Mouse (Mus musculus) hindlimb bud, embryonic 11.5 days (tissue): ENCODE measurements around the gene Crybg1.

Experiments
- DNase-seq: peaks from one replicate; pipeline ENCODE4 v3.0.0-alpha.2; 2012; ENCODE audit warnings: low read depth, low spot score; ENCODE audit errors: extremely low spot score

Gene Crybg1

DNA sequence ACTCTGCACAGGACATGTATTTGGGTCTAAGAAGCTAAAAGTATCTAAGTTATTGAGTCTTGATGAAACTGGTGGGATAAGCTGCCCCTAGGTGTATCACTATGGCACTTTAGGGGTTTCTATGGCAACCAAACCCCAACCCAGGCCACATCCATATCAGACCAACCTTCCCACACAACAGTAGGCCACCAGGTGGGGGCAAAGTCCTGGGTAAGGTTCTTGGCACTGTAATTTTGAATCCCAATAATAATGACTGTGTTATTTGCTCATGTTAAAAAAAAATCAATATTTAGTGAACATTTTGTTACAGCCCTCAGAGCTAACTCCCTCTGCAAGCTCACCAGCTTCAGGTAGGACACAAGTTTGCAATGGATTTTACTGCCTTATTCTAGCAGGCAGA is 38.2 kb downstream of the Crybg1 start:
- DNase-seq, result no peak

- DNase-seq, result no peak
Observed at GRCm38 (mm10) chr10:44094794-44095193, 53.9 kb downstream of the Crybg1 start.

DNA sequence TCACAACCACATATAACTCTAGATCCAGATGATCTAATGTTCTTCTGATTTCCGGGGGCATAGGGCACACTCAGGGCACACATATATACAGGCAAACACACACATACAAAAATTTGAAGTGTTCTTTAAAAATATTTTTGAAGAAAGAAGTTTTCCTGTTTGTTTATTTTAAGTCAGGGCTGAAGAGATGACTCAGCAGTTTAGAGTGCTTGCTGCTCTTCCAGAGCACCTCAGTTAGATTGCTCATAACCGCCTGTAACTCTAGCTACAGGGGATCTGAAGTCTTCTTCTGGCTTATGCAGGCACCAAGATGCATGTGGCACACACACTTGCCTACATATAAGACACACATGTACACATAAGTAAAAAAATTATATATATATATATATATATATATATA is 56.9 kb downstream of the Crybg1 start:
- no peak for DNase-seq

- no peak for DNase-seq
Observed at GRCm38 (mm10) chr10:44080351-44080750, 68.3 kb downstream of the Crybg1 start.

DNA sequence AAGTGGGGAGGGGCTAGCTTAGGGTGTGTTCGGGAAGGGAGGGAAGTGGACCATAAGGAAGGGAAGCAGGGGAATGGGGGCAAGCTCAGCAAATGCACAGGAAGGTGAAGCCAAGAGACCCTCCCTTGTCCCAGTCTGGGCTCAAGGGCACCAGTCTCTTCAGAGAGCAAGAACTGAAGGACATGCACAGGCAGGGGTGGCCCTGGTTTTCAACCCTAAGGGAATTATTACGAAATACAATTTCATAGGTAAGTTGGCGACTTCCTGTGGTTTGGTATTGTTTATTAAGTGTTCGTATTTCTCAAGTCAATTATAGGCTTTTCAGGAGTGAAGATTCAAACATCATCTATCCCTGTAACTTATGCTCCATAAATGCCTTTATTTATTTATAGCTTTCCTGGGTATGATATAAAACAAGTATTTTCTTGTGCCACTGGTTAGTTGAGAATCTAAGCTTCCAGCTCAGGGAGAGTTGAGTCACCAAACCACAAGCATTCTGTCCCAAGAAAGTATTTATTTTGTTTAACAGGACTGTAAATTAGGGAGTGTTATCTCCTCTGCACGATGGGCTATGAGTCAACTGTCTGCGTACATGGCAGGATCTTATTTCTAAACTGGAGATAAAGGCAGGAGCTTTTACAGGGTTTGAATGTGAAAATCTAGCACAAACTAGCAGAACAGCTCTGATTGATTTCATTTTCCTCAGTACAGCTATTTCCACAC is 69.7 kb downstream of the Crybg1 start:
- DNase-seq, result no peak

- DNase-seq, result peak; percentile 60
Observed at GRCm38 (mm10) chr10:44071095-44071494, 77.6 kb downstream of the Crybg1 start.

- no peak for DNase-seq
Observed at GRCm38 (mm10) chr10:44069131-44069530, 79.5 kb downstream of the Crybg1 start.

DNA sequence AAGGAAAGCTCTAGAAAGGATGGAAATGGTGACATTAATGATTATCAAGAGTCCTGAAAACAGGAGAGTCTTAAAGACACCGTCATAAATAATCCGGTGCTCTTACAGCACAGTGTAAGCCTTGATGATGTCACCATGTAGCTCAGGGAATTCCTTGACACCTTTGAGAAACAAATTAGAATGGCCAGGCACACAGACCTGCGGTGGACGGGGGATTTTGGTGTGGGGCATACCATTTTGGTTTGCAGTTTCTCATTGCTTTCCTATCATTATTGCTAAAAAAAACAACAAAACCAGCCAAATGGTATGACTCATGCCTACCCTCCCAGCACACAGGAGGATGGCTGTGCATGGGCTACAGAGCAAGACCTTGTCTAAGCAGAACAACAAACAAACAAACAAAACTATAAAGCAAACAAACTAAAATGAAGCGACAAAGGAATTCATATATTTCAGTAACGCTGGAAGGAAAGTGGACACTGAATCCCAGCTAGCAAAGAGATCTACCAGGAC is 82.7 kb downstream of the Crybg1 start:
- no peak for DNase-seq

DNA sequence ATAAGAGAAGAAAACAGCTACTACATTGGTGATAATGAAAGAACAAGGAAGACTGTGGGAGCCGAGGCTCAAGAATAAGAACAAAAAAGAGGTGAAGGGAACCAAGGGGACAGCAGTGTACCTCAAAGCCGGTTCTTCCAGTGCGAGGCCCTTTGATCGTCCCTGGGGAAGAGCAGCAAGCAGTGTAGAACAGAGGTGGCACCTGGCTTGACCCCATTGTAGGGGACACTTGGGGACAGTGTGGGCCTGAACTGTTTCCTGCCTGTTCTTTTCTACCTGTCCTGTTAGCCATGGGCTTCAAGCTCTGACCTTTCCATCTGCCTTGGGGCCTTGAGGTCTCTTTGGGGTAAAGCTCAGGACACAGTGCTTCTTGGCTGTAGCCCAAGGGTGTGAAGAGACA is 85.7 kb downstream of the Crybg1 start:
- DNase-seq, result no peak

GRCm38 (mm10) chr10:44050913-44051312 is 97.7 kb downstream of the Crybg1 start:
- DNase-seq, result no peak

GRCm38 (mm10) chr10:44044727-44045126 is 103.9 kb downstream of the Crybg1 start:
- no peak for DNase-seq

DNA sequence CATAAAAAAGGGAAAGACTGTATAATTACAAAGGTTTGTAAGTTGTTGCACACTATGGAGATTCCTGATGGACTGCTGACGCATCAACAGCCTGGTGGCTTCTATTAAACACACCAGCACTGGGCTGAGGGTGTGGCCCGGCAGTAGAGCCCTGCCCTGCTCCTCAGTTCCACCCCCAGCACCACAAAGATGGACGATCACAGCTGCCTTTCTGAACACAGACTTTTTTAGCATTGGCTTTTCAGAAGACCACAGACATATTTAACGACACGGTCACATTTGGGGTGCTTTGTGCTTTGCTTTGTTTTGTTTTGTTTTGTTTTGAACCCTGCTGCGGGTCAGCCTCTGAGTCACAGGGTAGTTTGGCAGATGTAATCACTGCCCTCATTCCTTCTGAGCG is 105.0 kb downstream of the Crybg1 start:
- no peak for DNase-seq

- no peak for DNase-seq
Observed at GRCm38 (mm10) chr10:44039185-44039584, 109.5 kb downstream of the Crybg1 start.

DNA sequence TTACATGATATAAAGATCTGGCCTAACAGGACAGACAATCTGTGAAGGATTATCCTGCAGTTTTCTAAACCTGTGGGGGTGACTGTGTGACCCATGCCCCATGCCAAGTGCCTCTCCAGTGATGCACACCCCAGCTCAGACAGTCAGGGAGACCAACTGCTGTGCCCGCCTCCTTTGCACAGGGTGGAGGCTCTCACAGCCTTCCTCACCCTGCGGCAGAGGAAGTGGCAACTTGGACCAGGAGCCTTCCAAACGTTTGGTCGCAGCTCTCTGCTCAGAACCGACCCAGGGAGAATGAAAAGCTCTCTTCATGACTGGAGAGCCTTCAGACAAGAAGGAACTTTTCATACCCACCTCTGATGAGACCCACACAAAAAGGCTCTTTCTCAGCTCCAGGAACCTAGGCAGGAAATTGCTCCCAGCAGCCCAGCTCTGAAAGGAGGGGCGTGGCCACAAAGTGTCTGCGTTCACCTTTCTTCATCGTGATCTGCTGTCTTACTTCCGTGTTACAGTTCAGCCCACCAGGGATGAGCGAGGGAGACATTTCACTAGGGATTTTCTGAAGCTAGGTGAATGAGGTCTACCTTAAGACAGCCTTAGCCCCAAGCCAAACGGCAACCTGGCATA is 110.6 kb downstream of the Crybg1 start:
- DNase-seq, result no peak

- DNase-seq, result no peak
Observed at GRCm38 (mm10) chr10:44029566-44029965, 119.1 kb downstream of the Crybg1 start.

GRCm38 (mm10) chr10:44027226-44027625 is 121.4 kb downstream of the Crybg1 start:
- no peak for DNase-seq

DNA sequence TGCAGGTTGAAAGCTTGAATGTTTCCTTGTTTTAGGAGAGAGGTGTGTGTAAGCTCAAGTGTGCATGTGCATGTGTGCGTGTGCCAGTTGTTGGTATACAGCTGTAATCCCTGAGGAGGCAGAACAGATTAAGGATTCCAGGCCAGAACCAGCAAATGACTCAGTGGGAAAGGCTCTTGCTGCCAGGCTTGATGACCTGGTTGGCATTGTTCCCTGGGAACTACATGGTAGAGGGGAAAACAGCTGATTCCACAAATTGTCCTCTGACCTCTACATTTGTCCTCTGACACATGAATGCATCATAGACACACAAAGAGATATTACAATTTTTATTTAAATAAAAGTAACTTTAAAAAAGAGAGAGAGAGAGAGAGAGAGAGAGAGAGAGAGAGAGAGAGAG is 122.5 kb downstream of the Crybg1 start:
- DNase-seq, result no peak

- DNase-seq, result no peak
Observed at GRCm38 (mm10) chr10:44024705-44025104, 123.9 kb downstream of the Crybg1 start.

DNA sequence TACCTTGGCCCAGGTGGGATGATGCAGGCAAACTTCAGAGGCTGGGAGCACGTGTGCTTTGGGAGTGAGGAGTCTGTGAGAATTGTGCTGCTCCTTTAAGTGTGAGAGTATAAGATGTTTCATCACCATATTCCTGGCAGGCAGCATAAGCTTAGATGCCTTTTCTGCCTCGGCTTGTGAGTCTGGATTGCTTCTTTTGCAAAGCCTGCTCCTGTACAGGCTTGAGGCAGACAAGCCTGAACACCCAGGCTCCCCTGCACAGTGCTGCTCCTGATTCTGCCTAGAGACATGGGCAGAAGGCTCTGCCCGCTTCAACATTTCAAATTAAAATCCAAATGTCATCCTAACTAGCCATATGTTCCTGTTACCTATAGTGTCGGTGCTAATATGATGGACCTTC is 128.5 kb downstream of the Crybg1 start:
- DNase-seq, result no peak

DNA sequence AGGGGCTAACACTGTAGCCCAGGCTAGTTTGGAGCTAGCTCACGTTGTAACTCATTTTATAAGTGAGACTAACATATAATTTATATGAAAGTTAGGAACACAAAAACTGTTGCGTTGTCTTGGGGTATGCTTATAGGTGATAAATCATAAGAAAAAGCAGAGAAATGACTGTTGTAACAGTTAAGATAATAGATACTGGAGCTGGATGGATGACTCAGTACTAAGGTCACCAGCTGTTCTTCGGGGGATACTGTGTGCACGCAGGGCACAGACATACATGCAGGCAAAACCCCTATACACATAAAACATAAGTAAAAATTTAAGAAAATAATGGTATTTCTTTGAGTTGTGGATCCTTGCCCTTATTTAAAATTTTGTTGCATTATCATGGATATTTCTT is 130.1 kb downstream of the Crybg1 start:
- DNase-seq, result no peak

DNA sequence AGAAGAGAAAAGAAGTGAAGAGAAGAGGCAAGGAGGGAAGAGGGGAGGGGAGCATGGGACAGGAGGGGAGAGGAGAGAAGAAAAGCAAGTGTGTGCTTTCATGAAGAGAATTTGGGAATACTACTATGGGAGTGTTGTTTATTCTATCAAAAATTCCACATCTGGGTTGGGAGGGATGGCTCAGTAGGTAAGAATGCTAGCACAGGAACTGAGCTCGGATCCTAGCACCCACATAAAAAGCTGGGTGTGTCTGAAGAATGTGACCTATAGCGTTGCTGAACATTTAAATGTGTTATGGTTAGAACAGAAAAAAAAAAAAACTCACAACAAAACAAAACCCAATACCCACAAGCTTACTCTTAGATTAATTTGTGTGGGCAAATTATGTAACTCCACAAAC is 133.0 kb downstream of the Crybg1 start:
- no peak for DNase-seq

GRCm38 (mm10) chr10:44013885-44014284 is 134.8 kb downstream of the Crybg1 start:
- DNase-seq, result no peak

DNA sequence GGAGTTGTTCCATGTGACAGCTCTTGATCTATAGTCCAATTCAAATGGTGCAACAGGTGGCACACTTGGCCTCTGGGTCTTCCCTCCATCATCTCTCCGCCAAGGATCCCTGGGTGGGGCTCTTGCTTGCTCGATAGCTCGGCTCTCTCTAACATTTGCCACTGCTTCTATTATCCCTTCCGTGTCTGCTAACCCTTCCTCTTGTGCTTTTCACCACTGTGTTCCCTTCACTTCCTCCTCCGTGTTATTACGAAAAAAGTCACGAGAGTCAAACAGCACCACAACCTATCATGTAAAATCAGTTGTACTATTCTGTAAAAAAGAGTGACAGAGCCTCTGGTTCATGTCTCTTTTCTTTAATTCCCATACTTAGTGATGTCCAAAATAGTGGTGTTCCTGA is 137.2 kb downstream of the Crybg1 start:
- DNase-seq, result no peak
